Mouse (Mus musculus): Measurements from ENCODE around the gene Sspo. TPM values are rescaled to one million over a fixed set of nuclear protein-coding genes. Genes with fewer than 3 reads are reported as not detected.

Gene Sspo
- polyA plus RNA-seq, 1 experiment from 2014 or later = 0.70 TPM

- ATAC-seq (replicated peaks) = no peak
- Histone ChIP-seq H3K4me3 (no peak overlapping the region), H3K36me3 (no peaks in the 10 kb centered on the region), H3K27me3 (no peaks in the 10 kb centered on the region), H3K4me1 (0 out of 2 replicates have a peak, but pooled peaks cover 2% of the 10 kb centered on the region), H3K27ac (replicated peaks) (no peak overlapping the region), H3K9me3 (no peaks in the 10 kb centered on the region), H3K9ac (replicated peaks) (no peak overlapping the region), H3K4me2 (replicated peaks) (no peak overlapping the region)
- 76% methylated on average over 3 of the region's 3 CpGs for WGBS
Measured at GRCm38 (mm10) chr6:48452771-48453170, 4.7 kb downstream of the Sspo start.

- no peak overlapping the region for H3K4me3 ChIP-seq
- no peak overlapping the region for H3K4me2 ChIP-seq (replicated peaks)
- no peak overlapping the region for H3K9ac ChIP-seq (replicated peaks)
- H3K36me3 ChIP-seq = no peaks in the 10 kb centered on the region
- H3K27ac ChIP-seq (replicated peaks) = no peak overlapping the region
- H3K9me3 ChIP-seq = no peaks in the 10 kb centered on the region
- 93% methylated on average over 13 of the region's 13 CpGs for WGBS
- no peaks in the 10 kb centered on the region for H3K4me1 ChIP-seq
- no peak for ATAC-seq (replicated peaks)
- no peaks in the 10 kb centered on the region for H3K27me3 ChIP-seq
Measured at GRCm38 (mm10) chr6:48464966-48465679, 17.1 kb downstream of the Sspo start.

DNA sequence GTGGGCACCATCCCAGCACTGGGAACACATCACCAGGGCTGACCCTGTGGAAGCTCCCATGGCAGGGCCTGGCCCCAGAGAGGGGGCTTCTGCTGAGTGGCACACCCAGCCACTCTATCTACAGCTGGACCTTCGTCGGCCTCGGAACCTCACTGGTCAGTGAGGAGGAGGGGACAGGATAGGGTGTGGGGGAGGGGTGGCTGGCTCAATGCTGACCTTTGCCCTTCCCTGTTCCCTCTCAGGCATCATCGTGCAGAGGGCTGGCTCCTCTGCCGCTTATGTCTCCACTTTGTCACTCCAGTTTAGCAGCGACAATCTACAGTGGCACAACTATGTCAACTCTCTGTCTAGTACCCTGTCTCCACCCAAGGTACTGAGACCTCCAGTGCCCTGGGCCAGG is 18.7 kb downstream of the Sspo start:
- Histone ChIP-seq H3K27ac (replicated peaks) (no peak overlapping the region), H3K9ac (replicated peaks) (no peak overlapping the region), H3K9me3 (no peaks in the 10 kb centered on the region), H3K4me3 (no peak overlapping the region), H3K27me3 (no peaks in the 10 kb centered on the region), H3K4me1 (no peaks in the 10 kb centered on the region), H3K36me3 (no peaks in the 10 kb centered on the region), H3K4me2 (replicated peaks) (no peak overlapping the region)
- ATAC-seq (replicated peaks) = no peak
- WGBS = 32% methylated on average over 6 of the region's 6 CpGs

DNA sequence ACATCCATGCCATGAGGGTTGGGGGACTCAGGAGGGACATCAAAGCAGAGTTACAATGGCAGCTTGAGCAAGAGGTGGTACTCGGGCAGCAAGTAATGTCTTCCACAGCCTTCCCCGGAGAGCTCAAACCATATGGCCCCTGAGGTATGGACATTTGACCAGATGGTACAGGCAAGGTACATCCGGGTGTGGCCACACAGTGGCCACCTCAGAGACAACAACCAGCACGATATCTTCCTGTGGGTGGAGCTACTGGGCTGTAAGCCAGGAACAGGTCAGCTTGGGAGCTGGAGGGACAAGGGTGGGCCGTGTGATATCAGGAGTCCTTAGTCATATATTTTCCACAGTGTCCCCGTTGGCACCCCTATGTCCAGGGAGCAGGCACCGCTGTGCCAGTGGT is 19.5 kb downstream of the Sspo start:
- H3K9ac ChIP-seq (replicated peaks) = no peak overlapping the region
- WGBS = 83% methylated on average over 7 of the region's 7 CpGs
- H3K27me3 ChIP-seq = no peaks in the 10 kb centered on the region
- H3K36me3 ChIP-seq = no peaks in the 10 kb centered on the region
- no peaks in the 10 kb centered on the region for H3K9me3 ChIP-seq
- H3K4me1 ChIP-seq = no peaks in the 10 kb centered on the region
- H3K27ac ChIP-seq (replicated peaks) = no peak overlapping the region
- H3K4me2 ChIP-seq (replicated peaks) = no peak overlapping the region
- no peak for ATAC-seq (replicated peaks)
- H3K4me3 ChIP-seq = no peak overlapping the region

DNA sequence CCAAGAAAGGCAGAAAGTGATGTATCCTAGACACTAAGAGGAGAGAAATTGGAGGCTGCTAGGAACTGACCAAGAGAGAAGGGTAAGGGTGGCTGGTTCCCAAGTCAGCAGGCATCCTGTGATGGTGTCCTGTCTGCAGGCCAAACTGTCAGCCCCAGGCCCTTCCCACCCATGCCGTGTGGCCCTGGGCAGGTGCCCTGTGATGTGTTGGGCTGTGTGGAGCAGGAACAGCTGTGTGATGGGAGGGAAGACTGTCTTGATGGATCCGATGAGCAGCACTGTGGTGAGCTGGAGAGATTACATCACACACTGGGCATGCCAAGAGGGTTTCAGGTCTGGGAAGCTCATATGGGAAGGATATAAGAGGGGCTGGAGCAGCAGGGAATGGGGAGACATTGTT is 22.7 kb downstream of the Sspo start:
- no peak for ATAC-seq (replicated peaks)
- Histone ChIP-seq H3K9me3 (no peaks in the 10 kb centered on the region), H3K4me1 (no peaks in the 10 kb centered on the region), H3K9ac (replicated peaks) (no peak overlapping the region), H3K4me3 (no peak overlapping the region), H3K36me3 (no peaks in the 10 kb centered on the region), H3K27ac (replicated peaks) (no peak overlapping the region), H3K4me2 (replicated peaks) (no peak overlapping the region), H3K27me3 (no peaks in the 10 kb centered on the region)
- WGBS = 94% methylated on average over 2 of the region's 2 CpGs

- H3K9me3 ChIP-seq = no peaks in the 10 kb centered on the region
- H3K27ac ChIP-seq (replicated peaks) = no peak overlapping the region
- ATAC-seq (replicated peaks) = no peak
- no peaks in the 10 kb centered on the region for H3K27me3 ChIP-seq
- no peak overlapping the region for H3K4me2 ChIP-seq (replicated peaks)
- no peak overlapping the region for H3K9ac ChIP-seq (replicated peaks)
- no peak overlapping the region for H3K4me3 ChIP-seq
- H3K36me3 ChIP-seq = no peaks in the 10 kb centered on the region
- no peaks in the 10 kb centered on the region for H3K4me1 ChIP-seq
- 79% methylated on average over 4 of the region's 4 CpGs for WGBS
Measured at GRCm38 (mm10) chr6:48478446-48478845, 30.4 kb downstream of the Sspo start.

- Histone ChIP-seq H3K4me3 (no peak overlapping the region), H3K9ac (replicated peaks) (no peak overlapping the region), H3K27ac (replicated peaks) (no peak overlapping the region), H3K4me2 (replicated peaks) (no peak overlapping the region), H3K36me3 (no peaks in the 10 kb centered on the region), H3K27me3 (no peaks in the 10 kb centered on the region), H3K4me1 (no peaks in the 10 kb centered on the region), H3K9me3 (no peaks in the 10 kb centered on the region)
- no peak for ATAC-seq (replicated peaks)
- 75% methylated on average over 5 of the region's 5 CpGs for WGBS
Measured at GRCm38 (mm10) chr6:48482501-48482900, 34.5 kb downstream of the Sspo start.

DNA sequence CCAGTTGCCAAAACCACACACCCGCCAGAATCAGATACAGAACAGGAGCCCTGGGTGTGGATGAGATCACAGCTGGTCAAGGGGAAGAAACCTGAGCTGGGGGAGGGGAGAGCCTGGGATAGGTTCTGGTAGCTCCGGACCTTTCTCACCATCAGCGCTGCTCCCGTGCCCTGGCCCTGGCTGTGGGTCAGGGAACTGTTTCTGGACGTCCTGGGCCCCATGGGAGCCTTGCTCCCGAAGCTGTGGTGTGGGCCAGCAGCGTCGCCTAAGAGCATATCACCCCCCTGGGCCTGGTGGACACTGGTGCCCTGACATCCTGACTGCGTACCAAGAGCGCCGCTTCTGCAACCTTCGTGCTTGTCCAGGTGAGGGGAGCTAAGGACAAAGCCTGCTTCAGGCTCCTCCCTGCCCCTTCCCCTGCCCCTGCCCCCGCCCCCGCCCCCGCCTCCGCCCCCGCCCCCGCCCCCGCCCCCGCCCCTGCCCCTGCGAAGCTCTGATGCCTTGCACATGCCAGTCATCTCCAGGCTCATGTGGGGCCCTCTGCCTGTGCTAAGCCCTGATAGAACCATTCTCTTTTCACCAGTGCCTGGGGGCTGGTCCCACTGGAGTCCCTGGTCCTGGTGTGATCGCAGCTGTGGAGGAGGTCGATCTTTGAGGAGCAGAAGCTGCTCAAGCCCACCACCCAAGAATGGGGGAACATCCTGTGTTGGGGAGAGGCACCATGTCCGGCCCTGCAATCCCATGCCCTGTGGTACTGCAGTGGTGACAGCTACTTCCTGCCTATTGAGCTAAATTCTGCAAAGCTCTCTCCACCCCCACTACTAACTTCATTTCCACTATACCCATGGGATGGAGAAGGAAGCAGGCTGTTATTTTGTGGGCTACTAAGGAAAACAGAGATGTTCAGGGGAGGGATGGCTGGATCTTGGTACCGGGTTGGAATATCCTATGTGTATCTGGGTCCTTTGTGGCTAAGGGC is 40.0 kb downstream of the Sspo start:
- Histone ChIP-seq H3K36me3 (no peaks in the 10 kb centered on the region), H3K9ac (replicated peaks) (no peak overlapping the region), H3K27ac (replicated peaks) (no peak overlapping the region), H3K4me1 (peaks cover 4% of the 10 kb centered on the region), H3K4me3 (no peak overlapping the region), H3K9me3 (no peaks in the 10 kb centered on the region), H3K4me2 (replicated peaks) (peak overlapping the region; percentile 29; the same call in 1 of the 2 replicates), H3K27me3 (no peaks in the 10 kb centered on the region)
- WGBS = 13% methylated on average over 25 of the region's 25 CpGs
- 0 out of 2 replicates have a peak, but pooled peaks have one; percentile 27 for ATAC-seq (replicated peaks)

- 74% methylated on average over 3 of the region's 3 CpGs for WGBS
- Histone ChIP-seq H3K9ac (replicated peaks) (no peak overlapping the region), H3K27me3 (no peaks in the 10 kb centered on the region), H3K9me3 (no peaks in the 10 kb centered on the region), H3K4me1 (peaks cover 4% of the 10 kb centered on the region), H3K4me2 (replicated peaks) (no peak overlapping the region), H3K36me3 (no peaks in the 10 kb centered on the region), H3K4me3 (no peak overlapping the region), H3K27ac (replicated peaks) (no peak overlapping the region)
- no peak; the same call in 1 of the 2 replicates for ATAC-seq (replicated peaks)
Measured at GRCm38 (mm10) chr6:48489741-48490140, 41.7 kb downstream of the Sspo start.

GRCm38 (mm10) chr6:48491361-48491760 is 43.3 kb downstream of the Sspo start:
- WGBS = 70% methylated on average over 9 of the region's 9 CpGs
- H3K4me3 ChIP-seq = no peak overlapping the region
- H3K4me2 ChIP-seq (replicated peaks) = no peak overlapping the region

DNA sequence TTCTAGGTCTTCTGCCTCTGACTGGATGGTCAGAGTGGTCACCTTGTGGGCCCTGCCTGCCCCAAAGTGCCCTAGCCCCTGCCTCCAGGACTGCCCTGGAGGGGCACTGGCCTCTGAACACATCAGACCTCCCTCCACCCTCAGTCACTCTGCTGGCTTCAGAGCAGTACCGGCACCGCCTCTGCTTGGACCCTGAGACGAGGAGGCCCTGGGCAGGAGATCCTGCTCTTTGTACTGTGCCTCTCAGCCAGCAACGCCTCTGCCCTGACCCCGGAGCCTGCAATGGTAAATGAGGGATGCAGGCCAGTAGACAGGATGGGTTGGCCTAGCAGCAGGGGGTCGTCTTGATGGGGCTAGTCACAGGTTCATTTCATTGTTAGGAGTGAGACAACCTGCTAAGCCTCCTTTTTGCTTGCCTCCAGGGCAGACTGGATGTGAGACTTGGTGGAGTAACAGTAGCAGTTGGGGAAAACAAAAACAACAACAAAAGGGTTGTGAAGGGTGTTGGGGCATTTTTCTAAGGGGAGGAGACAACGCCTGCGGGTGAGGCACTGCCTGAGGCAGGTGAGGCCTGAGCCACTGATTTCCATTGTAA is 45.2 kb downstream of the Sspo start:
- Histone ChIP-seq H3K9me3 (no peaks in the 10 kb centered on the region), H3K27ac (replicated peaks) (no peak overlapping the region), H3K4me1 (no peaks in the 10 kb centered on the region), H3K4me2 (replicated peaks) (no peak overlapping the region), H3K36me3 (no peaks in the 10 kb centered on the region), H3K9ac (replicated peaks) (no peak overlapping the region), H3K4me3 (no peak overlapping the region), H3K27me3 (no peaks in the 10 kb centered on the region)
- no peak for ATAC-seq (replicated peaks)
- WGBS = 6% methylated on average over 8 of the region's 8 CpGs

More at GRCm38 (mm10) chr6:48491361-48491760, 43.3 kb downstream of the Sspo start:
- Histone ChIP-seq H3K9me3 (no peaks in the 10 kb centered on the region), H3K27me3 (no peaks in the 10 kb centered on the region), H3K27ac (replicated peaks) (no peak overlapping the region), H3K36me3 (no peaks in the 10 kb centered on the region), H3K4me1 (peaks cover 4% of the 10 kb centered on the region), H3K9ac (replicated peaks) (no peak overlapping the region)
- no peak for ATAC-seq (replicated peaks)

DNA sequence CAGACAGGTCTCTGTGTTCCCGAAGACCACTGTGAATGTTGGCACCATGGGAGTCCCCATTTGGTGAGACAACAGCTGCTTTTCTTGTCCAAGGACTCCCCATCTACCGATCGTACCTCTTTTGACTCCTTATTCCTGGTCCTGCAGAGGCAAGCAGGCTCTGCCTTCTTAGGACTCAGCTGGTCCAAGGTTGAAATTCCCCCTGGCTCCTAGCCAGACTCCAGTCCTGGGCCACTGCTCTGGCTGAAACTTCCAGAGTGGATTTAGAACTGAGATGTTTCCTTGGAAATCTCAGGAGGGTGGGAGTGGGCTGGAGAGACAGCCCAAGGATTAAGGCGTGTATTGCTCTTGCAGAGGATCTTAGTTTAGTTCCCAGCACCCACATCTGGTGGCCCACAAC is 49.5 kb downstream of the Sspo start:
- Histone ChIP-seq H3K4me2 (replicated peaks) (no peak overlapping the region), H3K27ac (replicated peaks) (no peak overlapping the region), H3K9ac (replicated peaks) (no peak overlapping the region), H3K27me3 (no peaks in the 10 kb centered on the region), H3K9me3 (no peaks in the 10 kb centered on the region), H3K4me3 (no peak overlapping the region), H3K36me3 (no peaks in the 10 kb centered on the region), H3K4me1 (no peaks in the 10 kb centered on the region)
- ATAC-seq (replicated peaks) = no peak
- 94% methylated on average over 4 of the region's 4 CpGs for WGBS

Data from forebrain, embryonic 15.5 days (tissue).